Mouse (Mus musculus) retina, postnatal 7 days (tissue): Measurements from ENCODE around the gene Gm27029.
A peak's percentile ranks its signal among the peaks of the same experiment; 100 is the strongest.
"Not testable (repeated sequence)": the region's sequence is repeated elsewhere in the genome, so short reads cannot be mapped to it uniquely, and the experiment has no call there.

Experiments used
- DNase-seq: peaks from one replicate; pipeline ENCODE4 v3.0.0-alpha.2; 2012; ENCODE audit warnings: low read depth, low spot score

Gm27029 gene

DNA sequence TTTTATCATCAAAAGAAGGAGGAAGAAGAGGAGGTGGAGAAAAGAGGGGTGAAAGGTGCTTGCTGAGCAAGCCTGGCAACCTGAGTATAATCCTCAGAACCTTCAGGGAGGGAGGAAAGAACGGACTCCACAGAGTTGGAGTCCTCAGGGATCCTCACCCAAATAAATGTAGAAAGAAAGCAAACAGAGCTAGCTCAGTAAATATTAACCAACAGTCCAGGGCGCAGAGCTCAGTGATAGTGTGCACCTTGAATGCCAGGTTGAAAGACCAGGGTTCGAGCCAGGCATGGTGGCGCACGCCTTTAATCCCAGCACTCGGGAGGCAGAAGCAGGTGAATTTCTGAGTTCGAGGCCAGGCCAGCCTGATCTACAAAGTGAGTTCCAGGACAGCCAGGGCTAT lies 31.0 kb upstream of the Gm27029 start:
- no peak for DNase-seq

DNA sequence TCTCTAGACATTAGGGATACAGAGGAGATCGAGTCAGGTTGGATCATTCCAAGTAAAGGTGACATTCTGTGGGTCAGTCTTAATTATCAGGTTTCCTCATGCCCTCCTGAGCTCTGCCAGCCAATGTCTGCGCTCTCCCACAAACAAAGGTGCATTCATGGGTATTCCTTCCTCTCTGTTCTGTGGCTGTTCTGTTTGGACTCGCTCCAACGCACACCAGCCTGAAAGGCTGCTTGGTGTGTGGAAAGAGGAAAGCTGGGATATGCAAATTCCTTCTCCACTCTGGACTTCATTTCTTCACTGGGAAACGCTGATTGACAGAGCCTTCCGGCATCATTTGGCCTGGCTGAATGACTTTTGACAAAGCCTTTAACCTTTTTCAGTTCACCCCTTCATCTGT lies 30.1 kb upstream of the Gm27029 start:
- no peak for DNase-seq

- DNase-seq, result no peak
Measured at GRCm38 (mm10) chr11:101452093-101452774, 27.6 kb upstream of the Gm27029 start.

GRCm38 (mm10) chr11:101451536-101451935 lies 26.9 kb upstream of the Gm27029 start:
- no peak for DNase-seq

DNA sequence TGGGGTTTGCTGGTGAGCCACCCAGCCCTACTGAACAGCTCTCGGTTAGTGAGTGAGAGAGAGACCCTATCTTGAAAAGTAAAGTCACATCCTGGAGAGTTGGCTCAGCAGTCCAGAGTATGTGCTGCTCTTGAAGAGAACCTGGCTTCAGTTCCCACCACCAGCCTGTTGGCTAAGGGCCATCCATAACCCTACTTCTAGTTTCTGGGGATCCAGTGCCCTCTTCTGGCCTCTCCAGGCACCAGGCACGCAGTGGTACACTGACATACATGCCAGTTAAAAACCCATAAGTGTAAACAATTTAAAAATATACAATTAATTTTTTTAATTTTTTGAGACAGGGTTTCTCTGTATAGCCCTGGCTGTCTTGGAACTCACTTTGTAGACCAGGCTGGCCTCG lies 25.8 kb upstream of the Gm27029 start:
- no peak for DNase-seq

DNA sequence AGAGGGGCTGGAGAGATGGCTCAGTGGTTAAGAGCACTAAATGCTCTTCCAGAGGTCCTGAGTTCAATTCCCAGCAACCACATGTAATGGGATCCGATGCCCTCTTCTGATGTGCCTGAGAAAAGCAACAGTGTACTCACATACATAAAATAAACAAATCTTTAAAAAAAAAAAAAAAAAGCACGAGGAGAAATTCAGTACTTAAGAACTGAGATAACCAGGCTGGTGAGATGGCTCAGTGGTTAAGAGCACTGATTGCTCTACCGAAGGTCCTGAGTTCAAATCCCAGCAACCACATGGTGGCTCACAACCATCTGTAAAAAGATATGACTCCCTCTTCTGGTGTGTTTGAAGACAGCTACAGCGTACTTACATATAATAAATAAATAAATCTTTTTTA lies 25.0 kb upstream of the Gm27029 start:
- not testable (repeated sequence) for DNase-seq

- no peak for DNase-seq
Measured at GRCm38 (mm10) chr11:101448899-101449298, 24.3 kb upstream of the Gm27029 start.

DNA sequence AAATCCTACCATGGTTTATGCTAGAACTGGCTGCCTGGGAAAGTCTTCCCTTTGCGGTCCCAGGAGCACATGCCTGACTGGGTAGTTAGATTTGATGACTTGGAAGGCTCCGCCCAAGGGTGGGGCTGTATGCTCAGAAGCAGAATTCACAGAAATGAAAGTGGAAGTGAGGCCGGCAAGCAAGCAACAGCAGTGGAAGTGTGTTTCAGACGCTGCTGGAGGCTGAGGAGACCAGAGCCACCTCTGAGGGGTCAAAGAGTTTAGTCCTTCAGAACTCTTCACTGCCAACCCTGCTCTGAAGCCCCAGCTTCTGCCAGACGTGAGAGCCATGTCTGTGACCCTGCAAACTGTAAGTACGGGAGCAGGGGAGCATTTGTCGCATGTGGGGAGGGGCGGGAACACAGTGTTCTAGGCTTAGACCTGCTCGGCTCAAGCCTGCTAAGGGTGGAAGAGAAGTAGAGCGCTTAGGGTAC lies 23.7 kb upstream of the Gm27029 start, which contains the start of gene Ifi35:
TSS of gene Ifi35 (plus strand) at position 134 of the 473 bp plus-strand sequence.
- no peak for DNase-seq

DNA sequence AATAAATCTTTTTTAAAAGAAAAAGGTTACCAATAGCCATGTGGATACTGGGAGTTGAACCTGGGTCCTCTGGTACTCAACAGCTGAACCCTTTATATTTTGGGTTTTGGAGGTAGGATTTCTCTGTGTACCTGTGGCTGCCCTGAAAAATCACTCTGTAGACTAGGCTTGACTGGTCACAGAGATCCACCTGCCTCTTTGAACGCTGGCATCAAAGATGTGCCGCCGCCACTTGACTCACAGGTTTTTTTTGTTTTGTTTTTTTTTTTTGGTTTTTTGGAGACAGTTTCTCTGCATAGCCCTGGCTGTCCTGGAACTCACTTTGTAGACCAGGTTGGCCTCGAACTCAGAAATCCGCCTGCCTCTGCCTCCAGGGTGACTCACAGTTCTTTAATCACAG lies 23.2 kb upstream of the Gm27029 start:
- no peak for DNase-seq

- DNase-seq, result not testable (repeated sequence)
Measured at GRCm38 (mm10) chr11:101446860-101447259, 22.3 kb upstream of the Gm27029 start.

DNA sequence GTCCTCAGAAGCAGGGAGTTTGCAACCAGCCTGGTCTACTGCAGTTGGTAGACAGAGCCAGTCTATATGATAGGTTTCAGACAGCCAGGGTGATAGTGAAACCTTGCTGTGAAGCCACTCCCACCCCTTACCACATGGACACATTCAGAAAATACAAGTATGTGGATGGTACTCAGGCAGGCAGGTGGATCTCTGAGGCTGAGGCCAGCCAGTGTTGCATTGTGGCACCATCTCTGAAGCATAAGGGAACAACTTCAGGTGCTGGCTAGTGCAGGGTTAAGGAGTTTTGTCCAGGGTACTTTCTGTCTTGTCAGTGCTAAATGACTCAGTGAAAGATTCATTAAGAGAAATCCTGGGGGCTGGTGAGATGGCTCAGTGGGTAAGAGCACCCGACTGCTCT lies 21.7 kb upstream of the Gm27029 start:
- DNase-seq, result no peak

GRCm38 (mm10) chr11:101442760-101443159 lies 18.2 kb upstream of the Gm27029 start:
- no peak for DNase-seq

- DNase-seq, result peak; percentile 99
Measured at GRCm38 (mm10) chr11:101442127-101442693, 17.6 kb upstream of the Gm27029 start, which contains the start of gene Rpl27. TSS of gene Rpl27 (plus strand) at chr11:101442298.

GRCm38 (mm10) chr11:101441450-101442126 lies 17.0 kb upstream of the Gm27029 start:
- not testable (repeated sequence) for DNase-seq

- not testable (repeated sequence) for DNase-seq
Measured at GRCm38 (mm10) chr11:101438006-101438405, 13.4 kb upstream of the Gm27029 start.

GRCm38 (mm10) chr11:101436916-101437315 lies 12.3 kb upstream of the Gm27029 start:
- DNase-seq, result no peak

DNA sequence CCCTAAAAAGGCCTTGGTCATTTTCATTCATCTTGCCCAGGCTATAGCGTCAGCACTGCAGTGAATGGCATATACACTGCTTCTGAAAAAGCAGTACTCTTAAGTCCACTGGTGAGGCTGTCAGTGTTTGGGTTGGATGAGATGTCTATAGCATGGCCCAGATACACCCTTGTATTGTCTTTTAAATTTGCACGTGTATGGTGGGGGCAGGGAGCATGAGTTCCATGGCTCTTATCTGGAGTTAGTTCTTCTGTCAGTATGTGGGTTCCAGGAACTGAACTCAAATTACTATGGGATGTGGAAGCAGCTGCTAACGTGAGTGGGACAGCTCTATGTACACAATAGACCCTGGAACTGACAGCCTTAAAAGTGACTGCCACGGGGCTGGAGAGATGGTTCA lies 11.2 kb upstream of the Gm27029 start:
- no peak for DNase-seq

DNA sequence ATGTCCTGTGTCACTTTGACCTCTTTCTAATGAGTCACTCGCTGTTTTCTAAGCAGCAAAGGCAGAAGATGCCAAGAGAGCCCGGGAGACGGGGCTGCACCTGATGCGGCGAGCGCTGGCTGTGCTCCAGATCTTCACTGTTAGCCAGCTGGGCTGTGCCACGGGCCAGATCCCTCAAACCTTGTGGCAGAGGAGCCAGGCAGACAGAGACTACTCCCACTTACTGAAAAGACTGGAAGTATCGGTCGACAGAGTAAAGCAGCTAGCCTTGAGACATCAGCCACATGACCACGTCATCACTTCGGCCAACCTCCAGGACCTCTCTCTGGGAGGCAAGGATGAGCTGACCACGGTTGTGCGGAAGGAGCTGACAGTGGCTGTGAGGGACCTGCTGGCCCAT lies 8.8 kb upstream of the Gm27029 start:
- DNase-seq, result no peak

GRCm38 (mm10) chr11:101431327-101431726 lies 6.7 kb upstream of the Gm27029 start:
- no peak for DNase-seq

DNA sequence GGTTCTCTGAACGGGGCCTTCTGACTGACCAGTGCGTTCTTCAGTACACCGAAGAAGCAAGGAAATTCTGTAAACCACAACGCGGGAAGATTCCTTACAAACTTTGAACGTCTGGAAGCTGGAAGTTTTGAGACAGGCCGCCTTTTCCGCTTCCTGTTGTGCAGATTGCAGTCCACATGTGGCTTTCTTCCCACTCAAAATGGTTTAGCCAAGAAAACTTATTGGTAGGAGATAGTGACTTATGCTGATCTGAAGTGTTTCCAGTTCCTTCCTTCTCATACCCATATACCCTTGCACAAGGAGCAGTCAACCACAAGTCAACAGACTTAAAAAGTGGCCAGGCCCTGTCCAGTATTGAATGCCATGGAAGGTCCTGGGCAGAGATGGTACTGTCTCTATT lies 1.6 kb upstream of the Gm27029 start:
- no peak for DNase-seq

DNA sequence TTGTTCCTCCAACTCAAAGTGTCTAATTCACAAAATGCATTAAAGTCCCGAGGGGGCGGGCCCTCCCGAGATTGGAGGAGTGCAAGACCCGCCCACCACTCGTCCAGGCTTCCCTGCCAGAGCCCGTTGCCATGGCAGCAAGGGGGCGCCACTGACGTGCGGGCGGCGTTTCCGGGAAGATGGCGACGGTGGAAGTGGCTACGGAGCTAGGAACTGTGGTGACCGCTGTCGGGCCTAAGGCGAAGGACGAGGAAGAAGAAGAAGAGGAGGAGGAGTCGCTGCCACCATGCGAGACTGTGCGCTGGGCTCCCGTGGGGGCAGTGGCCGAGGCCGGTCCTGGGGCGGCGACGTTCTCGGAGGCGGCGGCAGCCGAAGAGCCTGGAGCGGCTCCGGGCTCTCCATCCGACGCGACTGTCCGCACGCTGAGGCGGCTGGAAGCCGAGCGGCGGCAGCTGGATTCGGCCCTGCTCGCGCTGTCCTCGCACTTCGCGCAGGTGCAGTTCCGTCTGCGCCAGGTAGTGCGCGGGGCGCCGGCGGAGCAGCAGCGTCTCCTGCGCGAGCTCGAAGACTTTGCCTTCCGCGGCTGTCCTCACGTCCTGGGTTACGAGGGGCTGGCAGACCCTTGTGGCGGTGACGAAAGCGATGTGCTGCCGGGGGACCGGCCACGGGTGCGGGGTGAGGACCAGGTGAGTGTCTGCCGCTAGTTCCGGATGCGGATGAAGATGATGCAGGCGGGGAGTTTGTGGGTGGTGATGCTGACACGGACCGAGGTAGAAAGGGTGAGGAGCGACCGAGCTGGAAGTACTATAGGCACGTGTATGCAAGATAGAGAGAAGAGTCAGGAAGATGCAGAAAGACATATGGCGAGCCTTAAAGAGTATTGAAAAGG lies 573 bp upstream of the Gm27029 start, which contains the start of the genes Rundc1 and Ptges3l:
TSS of gene Rundc1 (plus strand) at position 161 of the 889 bp plus-strand sequence.
TSS of gene Ptges3l (minus strand) at position 409 of the 889 bp plus-strand sequence.
- peak; percentile 95 for DNase-seq
